Mouse (Mus musculus): ENCODE measurements around the gene Gcnt2. TPM values are rescaled to one million over a fixed set of nuclear protein-coding genes. Genes with fewer than 3 reads are reported as not detected.

The Gcnt2 gene
- total RNA-seq (2023) = 1 to 10 TPM in 1 of 2 experiments, under 1 TPM in 1; 0.80 to 3.0 TPM

DNA sequence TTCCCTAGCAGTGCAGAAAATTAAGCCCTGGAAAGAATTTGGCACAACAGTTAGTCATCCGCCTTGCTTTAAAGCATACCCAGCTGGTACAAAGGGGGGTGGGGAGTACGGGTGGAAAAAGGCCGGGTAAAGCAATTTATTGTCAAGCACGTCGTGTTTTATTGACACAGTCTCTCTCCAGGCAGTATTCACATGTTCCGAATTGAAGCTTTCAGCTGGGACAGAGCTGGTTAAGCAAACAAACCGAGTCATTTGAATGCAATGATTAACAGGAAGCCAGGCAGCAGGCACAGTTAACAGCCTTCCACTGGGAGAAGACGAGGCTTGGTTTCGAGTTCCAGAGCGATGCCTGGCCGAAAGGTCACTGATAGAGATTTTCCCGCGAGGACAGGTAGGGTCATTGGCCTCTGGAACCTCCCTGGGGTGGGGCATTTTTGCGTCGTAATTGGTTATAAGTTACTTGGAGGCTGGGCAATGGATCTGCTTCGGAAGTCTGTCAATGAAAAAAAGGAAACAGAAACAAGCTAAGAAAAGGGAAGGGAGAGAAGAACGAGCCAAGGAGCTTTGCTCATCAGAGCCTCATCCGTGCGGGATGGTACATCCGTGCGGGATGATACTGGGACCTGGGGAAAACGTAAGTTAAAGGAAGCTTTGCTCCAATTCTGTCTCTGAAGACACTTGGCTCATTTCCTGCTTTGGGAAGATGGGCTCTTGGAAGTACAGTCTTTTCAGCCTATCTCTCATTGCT is at the start of gene Gcnt2:
Gcnt2 (plus strand) TSS at position 103 of the 748 bp plus-strand sequence.

DNA sequence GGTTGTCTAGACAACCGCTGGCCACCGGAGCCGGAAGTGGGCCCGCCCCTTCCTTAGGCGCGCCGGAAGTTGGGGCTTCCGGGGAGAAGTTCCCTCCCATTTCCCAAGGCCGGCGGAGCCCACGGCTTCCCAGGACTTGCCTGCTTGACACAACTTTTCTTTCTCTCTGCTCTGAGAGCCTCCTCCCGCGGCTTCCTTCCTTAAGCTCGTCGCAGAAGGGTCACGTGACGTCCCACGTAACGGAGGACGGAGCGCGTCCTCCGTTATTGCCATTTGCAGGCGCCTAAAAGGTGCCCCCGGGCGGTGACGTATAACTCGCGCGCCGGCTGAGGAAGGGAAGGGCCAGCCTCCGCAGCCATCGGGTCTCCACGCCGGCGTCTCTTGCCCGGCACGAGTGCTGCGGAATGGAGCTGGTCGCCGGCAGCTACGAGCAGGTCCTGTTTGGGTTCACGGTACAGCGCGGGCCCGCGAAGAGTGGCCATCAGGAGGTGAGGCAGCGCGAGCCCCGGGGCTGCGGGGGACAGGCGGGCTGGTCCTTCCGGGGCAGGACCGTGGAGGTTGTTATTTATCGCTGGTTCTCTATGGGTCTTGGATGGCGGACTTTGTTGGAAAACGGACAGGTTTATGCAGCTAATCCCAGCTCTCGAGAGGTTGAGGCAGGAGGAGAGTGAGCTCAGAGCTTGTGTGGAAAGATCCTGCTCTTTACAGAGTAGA is 141.5 kb downstream of the Gcnt2 start, which contains the start of gene Pak1ip1:
Pak1ip1 (plus strand) TSS at position 98 of the 714 bp plus-strand sequence.

Other genes with a start within 250 kb of the Gcnt2 start
- gene Tfap2a, start 121.4 kb upstream of the Gcnt2 start, total RNA-seq (2023) = not detected
- 10 to 100 TPM; 70.5 to 81.3 TPM for gene Pak1ip1, start 141.3 kb downstream of the Gcnt2 start, total RNA-seq (2023)
- 10 to 100 TPM; 49.4 to 49.8 TPM for gene Tmem14c, start 156.5 kb downstream of the Gcnt2 start, total RNA-seq (2023)
- gene Mak, start 220.0 kb downstream of the Gcnt2 start, total RNA-seq (2023) = not detected